Mouse (Mus musculus): ENCODE results near the gene Pfpl. TPM values are rescaled to one million over a fixed set of nuclear protein-coding genes. Genes with fewer than 3 reads are reported as not detected.

Pfpl gene
- polyA plus RNA-seq, 1 experiment from 2014 or later, result not detected

GRCm38 (mm10) chr19:12471866-12472265 lies 44.2 kb downstream of the Pfpl start:
- no peaks in the 10 kb centered on the region for H3K36me3 ChIP-seq (ENCODE audit: control insufficient read depth, insufficient read depth)
- H3K9me3 ChIP-seq (replicated peaks; ENCODE audit: control insufficient read depth, low read length), result no peaks in the 10 kb centered on the region
- no peak overlapping the region for H3K4me2 ChIP-seq (ENCODE audit: low read depth, low read length)
- no peak overlapping the region for H3K9ac ChIP-seq (ENCODE audit: low read depth, low read length)
- no peak for ATAC-seq (ENCODE audit: low read depth)
- no peak overlapping the region for H3K27ac ChIP-seq (ENCODE audit: low read length)
- no peak overlapping the region for H3K4me3 ChIP-seq (ENCODE audit: low read depth, low read length)
- WGBS (ENCODE audit: insufficient replicate concordance), result 42% methylated on average over 3 of the region's 3 CpGs
- no peaks in the 10 kb centered on the region for H3K27me3 ChIP-seq (ENCODE audit: control insufficient read depth, insufficient read depth, low read depth, low read length)
- no peaks in the 10 kb centered on the region for H3K4me1 ChIP-seq (ENCODE audit: control insufficient read depth, low read depth, low read length)

- no peak overlapping the region for H3K27ac ChIP-seq (ENCODE audit: low read length)
- no peaks in the 10 kb centered on the region for H3K4me1 ChIP-seq (ENCODE audit: control insufficient read depth, low read depth, low read length)
- H3K27me3 ChIP-seq (ENCODE audit: control insufficient read depth, insufficient read depth, low read depth, low read length), result no peaks in the 10 kb centered on the region
- H3K4me2 ChIP-seq (ENCODE audit: low read depth, low read length), result no peak overlapping the region
- WGBS (ENCODE audit: insufficient replicate concordance), result 64% methylated on average over 5 of the region's 5 CpGs
- no peak for ATAC-seq (ENCODE audit: low read depth)
- no peaks in the 10 kb centered on the region for H3K36me3 ChIP-seq (ENCODE audit: control insufficient read depth, insufficient read depth)
- H3K9ac ChIP-seq (ENCODE audit: low read depth, low read length), result no peak overlapping the region
- H3K9me3 ChIP-seq (replicated peaks; ENCODE audit: control insufficient read depth, low read length), result no peaks in the 10 kb centered on the region
- H3K4me3 ChIP-seq (ENCODE audit: low read depth, low read length), result no peak overlapping the region
Measured at GRCm38 (mm10) chr19:12472381-12472976, 44.8 kb downstream of the Pfpl start.

GRCm38 (mm10) chr19:12473201-12473641 lies 45.5 kb downstream of the Pfpl start:
- Histone ChIP-seq H3K36me3 (ENCODE audit: control insufficient read depth, insufficient read depth) (no peaks in the 10 kb centered on the region), H3K9ac (ENCODE audit: low read depth, low read length) (no peak overlapping the region), H3K4me3 (ENCODE audit: low read depth, low read length) (no peak overlapping the region), H3K9me3 (replicated peaks; ENCODE audit: control insufficient read depth, low read length) (no peaks in the 10 kb centered on the region), H3K4me2 (ENCODE audit: low read depth, low read length) (no peak overlapping the region), H3K27ac (ENCODE audit: low read length) (no peak overlapping the region), H3K4me1 (ENCODE audit: control insufficient read depth, low read depth, low read length) (no peaks in the 10 kb centered on the region), H3K27me3 (ENCODE audit: control insufficient read depth, insufficient read depth, low read depth, low read length) (no peaks in the 10 kb centered on the region)
- no peak for ATAC-seq (ENCODE audit: low read depth)
- WGBS (ENCODE audit: insufficient replicate concordance), result 52% methylated on average over 4 of the region's 4 CpGs

GRCm38 (mm10) chr19:12473951-12474350 lies 46.2 kb downstream of the Pfpl start:
- no peaks in the 10 kb centered on the region for H3K4me1 ChIP-seq (ENCODE audit: control insufficient read depth, low read depth, low read length)
- no peak for ATAC-seq (ENCODE audit: low read depth)
- H3K36me3 ChIP-seq (ENCODE audit: control insufficient read depth, insufficient read depth), result no peaks in the 10 kb centered on the region
- H3K4me2 ChIP-seq (ENCODE audit: low read depth, low read length), result no peak overlapping the region
- H3K27me3 ChIP-seq (ENCODE audit: control insufficient read depth, insufficient read depth, low read depth, low read length), result no peaks in the 10 kb centered on the region
- WGBS (ENCODE audit: insufficient replicate concordance), result 63% methylated on average over 4 of the region's 4 CpGs
- no peak overlapping the region for H3K9ac ChIP-seq (ENCODE audit: low read depth, low read length)
- H3K27ac ChIP-seq (ENCODE audit: low read length), result no peak overlapping the region
- H3K9me3 ChIP-seq (replicated peaks; ENCODE audit: control insufficient read depth, low read length), result no peaks in the 10 kb centered on the region
- no peak overlapping the region for H3K4me3 ChIP-seq (ENCODE audit: low read depth, low read length)

- ATAC-seq (ENCODE audit: low read depth), result peak; percentile 93
- no peaks in the 10 kb centered on the region; the same call in 1 of the 2 replicates for H3K36me3 ChIP-seq (ENCODE audit: control insufficient read depth, insufficient read depth)
- no peak overlapping the region for H3K4me2 ChIP-seq (ENCODE audit: low read depth, low read length)
- no peaks in the 10 kb centered on the region for H3K4me1 ChIP-seq (ENCODE audit: control insufficient read depth, low read depth, low read length)
- H3K9ac ChIP-seq (ENCODE audit: low read depth, low read length), result no peak overlapping the region
- no peak overlapping the region for H3K27ac ChIP-seq (ENCODE audit: low read length)
- WGBS (ENCODE audit: insufficient replicate concordance), result 58% methylated on average over 15 of the region's 15 CpGs
- no peaks in the 10 kb centered on the region for H3K27me3 ChIP-seq (ENCODE audit: control insufficient read depth, insufficient read depth, low read depth, low read length)
- H3K9me3 ChIP-seq (replicated peaks; ENCODE audit: control insufficient read depth, low read length), result no peaks in the 10 kb centered on the region
- no peak overlapping the region for H3K4me3 ChIP-seq (ENCODE audit: low read depth, low read length)
Measured at GRCm38 (mm10) chr19:12475380-12476250, 47.9 kb downstream of the Pfpl start.

- Histone ChIP-seq H3K36me3 (ENCODE audit: control insufficient read depth, insufficient read depth) (no peaks in the 10 kb centered on the region; the same call in 1 of the 2 replicates), H3K9me3 (replicated peaks; ENCODE audit: control insufficient read depth, low read length) (no peaks in the 10 kb centered on the region), H3K4me3 (ENCODE audit: low read depth, low read length) (no peak overlapping the region), H3K4me1 (ENCODE audit: control insufficient read depth, low read depth, low read length) (no peaks in the 10 kb centered on the region), H3K4me2 (ENCODE audit: low read depth, low read length) (no peak overlapping the region), H3K27ac (ENCODE audit: low read length) (no peak overlapping the region), H3K27me3 (ENCODE audit: control insufficient read depth, insufficient read depth, low read depth, low read length) (no peaks in the 10 kb centered on the region), H3K9ac (ENCODE audit: low read depth, low read length) (no peak overlapping the region)
- no peak for ATAC-seq (ENCODE audit: low read depth)
- 27% methylated on average over 5 of the region's 5 CpGs for WGBS (ENCODE audit: insufficient replicate concordance)
Measured at GRCm38 (mm10) chr19:12476721-12477270, 49.1 kb downstream of the Pfpl start.

- H3K4me1 ChIP-seq (ENCODE audit: control insufficient read depth, low read depth, low read length), result no peaks in the 10 kb centered on the region
- no peak overlapping the region for H3K9ac ChIP-seq (ENCODE audit: low read depth, low read length)
- no peaks in the 10 kb centered on the region; the same call in 1 of the 2 replicates for H3K36me3 ChIP-seq (ENCODE audit: control insufficient read depth, insufficient read depth)
- H3K9me3 ChIP-seq (replicated peaks; ENCODE audit: control insufficient read depth, low read length), result no peaks in the 10 kb centered on the region
- H3K27me3 ChIP-seq (ENCODE audit: control insufficient read depth, insufficient read depth, low read depth, low read length), result no peaks in the 10 kb centered on the region
- no peak overlapping the region for H3K27ac ChIP-seq (ENCODE audit: low read length)
- ATAC-seq (ENCODE audit: low read depth), result no peak
- H3K4me2 ChIP-seq (ENCODE audit: low read depth, low read length), result no peak overlapping the region
- WGBS (ENCODE audit: insufficient replicate concordance), result 41% methylated on average over 6 of the region's 6 CpGs
- no peak overlapping the region for H3K4me3 ChIP-seq (ENCODE audit: low read depth, low read length)
Measured at GRCm38 (mm10) chr19:12478369-12478768, 50.7 kb downstream of the Pfpl start.
